Mouse (Mus musculus): ENCODE measurements at regions not wholly inside any gene's neighbourhood (a gene's known extent, or its start where the extent isn't known, plus 50 kb on each side); places are given as distances from the start of the nearest gene placed in this dataset.

DNA sequence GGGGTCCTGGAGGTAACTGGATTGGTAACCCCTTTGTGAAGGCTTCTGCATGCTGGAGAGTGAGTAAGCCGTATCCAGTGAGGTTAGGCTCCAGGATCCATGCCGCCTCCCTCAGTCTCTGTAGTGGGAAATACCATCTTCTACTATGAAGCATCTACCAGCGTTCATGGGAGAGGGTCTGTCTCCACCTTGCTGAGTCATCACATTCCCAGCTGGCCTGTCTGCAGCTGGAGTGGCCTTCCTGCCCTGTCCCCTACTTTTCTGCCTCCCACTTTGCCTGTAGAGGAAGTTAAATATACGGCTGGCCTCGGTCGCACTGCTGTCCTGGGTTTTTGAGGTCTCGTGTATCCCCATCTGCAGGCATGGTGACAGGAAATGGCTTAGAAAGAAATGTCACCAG lies 78.0 kb upstream of the Sec14l1 start:
- TF ChIP-seq MXI1 (IDR thresholded peaks at IDR 0.05; ENCODE audit: low read depth, low read length), result no peak
- no peak for TF ChIP-seq EP300 (IDR thresholded peaks at IDR 0.05; ENCODE audit: low read length)
- TF ChIP-seq MAX (IDR thresholded peaks at IDR 0.05; ENCODE audit: low read length), result no peak
- no peak for TF ChIP-seq MEF2A (IDR thresholded peaks at IDR 0.05; ENCODE audit: borderline replicate concordance, low read depth, low read length)
- no peak for TF ChIP-seq POLR2A (IDR thresholded peaks at IDR 0.05; ENCODE audit: low read depth, low read length)
